Mouse (Mus musculus) CD8-positive naive resting alpha-beta T cell, adult 2 months (primary cell): ENCODE results near the gene Bcar1.

Source experiments
- DNase-seq, 2 experiments: peaks; one replicate each; pipeline ENCODE4 v3.0.0; 2022; ENCODE audit warnings: low read depth in 2 of 2, low spot score in 2 of 2

The Bcar1 gene

GRCm38 (mm10) chr8:111743792-111744696 lies at the start of gene Bcar1:
TSS of gene Bcar1 (minus strand) at chr8:111743809.
- no peak for DNase-seq

GRCm38 (mm10) chr8:111789639-111790038 lies 46.0 kb upstream of the Bcar1 start:
- DNase-seq = no peak

- no peak for DNase-seq
Measured at GRCm38 (mm10) chr8:111789200-111789599, 45.6 kb upstream of the Bcar1 start.

GRCm38 (mm10) chr8:111788497-111788896 lies 44.9 kb upstream of the Bcar1 start:
- no peak for DNase-seq

GRCm38 (mm10) chr8:111788085-111788484 lies 44.5 kb upstream of the Bcar1 start:
- DNase-seq = no peak

- no peak for DNase-seq
Measured at GRCm38 (mm10) chr8:111787683-111788082, 44.1 kb upstream of the Bcar1 start.

GRCm38 (mm10) chr8:111786701-111787588 lies 43.3 kb upstream of the Bcar1 start:
- no peak for DNase-seq

GRCm38 (mm10) chr8:111786116-111786515 lies 42.5 kb upstream of the Bcar1 start:
- no peak for DNase-seq

- no peak for DNase-seq
Measured at GRCm38 (mm10) chr8:111782671-111783394, 39.2 kb upstream of the Bcar1 start.

GRCm38 (mm10) chr8:111782161-111782560 lies 38.6 kb upstream of the Bcar1 start:
- DNase-seq = no peak

GRCm38 (mm10) chr8:111780697-111781424 lies 37.3 kb upstream of the Bcar1 start:
- no peak for DNase-seq

GRCm38 (mm10) chr8:111779690-111780089 lies 36.1 kb upstream of the Bcar1 start:
- DNase-seq = no peak

GRCm38 (mm10) chr8:111778801-111779200 lies 35.2 kb upstream of the Bcar1 start:
- DNase-seq = no peak

GRCm38 (mm10) chr8:111776492-111776891 lies 32.9 kb upstream of the Bcar1 start:
- DNase-seq = no peak

- DNase-seq = no peak
Measured at GRCm38 (mm10) chr8:111775766-111776165, 32.2 kb upstream of the Bcar1 start.

GRCm38 (mm10) chr8:111773476-111773875 lies 29.9 kb upstream of the Bcar1 start:
- DNase-seq = no peak

- no peak for DNase-seq
Measured at GRCm38 (mm10) chr8:111773057-111773456, 29.4 kb upstream of the Bcar1 start.

- DNase-seq = no peak
Measured at GRCm38 (mm10) chr8:111772083-111772482, 28.5 kb upstream of the Bcar1 start.

- DNase-seq = no peak
Measured at GRCm38 (mm10) chr8:111771625-111772020, 28.0 kb upstream of the Bcar1 start.

GRCm38 (mm10) chr8:111770958-111771624 lies 27.5 kb upstream of the Bcar1 start:
- no peak for DNase-seq
